Mouse (Mus musculus) CH12.LX (cell line): Measurements from ENCODE around the gene Col25a1. TPM values are rescaled to one million over a fixed set of nuclear protein-coding genes. Genes with fewer than 3 reads are reported as not detected.

Source experiments
- DNase-seq: peaks from one replicate; pipeline ENCODE4 v3.0.0-alpha.2; 2013; ENCODE audit errors: extremely low read depth
- H3K27ac ChIP-seq: 2 replicates; pipeline ENCODE4 v1.5.1; 2012; ENCODE audit warnings: low read depth, mild to moderate bottlenecking, control low read depth, moderate library complexity; ENCODE audit not compliant: insufficient read depth
- H3K27me3 ChIP-seq: replicated peaks from 2 replicates; pipeline ENCODE3; 2012; ENCODE audit warnings: inconsistent platforms
- H3K36me3 ChIP-seq, 2 experiments: replicated peaks in 1 of 2; 2 replicates each; pipeline versions ENCODE3 to v1.6.1; 2012; ENCODE audit warnings: inconsistent platforms in 1 of 2, low read length in 1 of 2, mild to moderate bottlenecking in 1 of 2, mixed read lengths in 1 of 2, moderate library complexity in 1 of 2; ENCODE audit not compliant: control insufficient read depth in 1 of 2, insufficient read depth in 1 of 2
- H3K4me1 ChIP-seq, 2 experiments: 2 replicates each; pipeline ENCODE4 v1.6.1; 2012; ENCODE audit warnings: inconsistent platforms in 1 of 2, moderate library complexity in 1 of 2; ENCODE audit not compliant: insufficient read depth in 2 of 2, control insufficient read depth in 1 of 2
- H3K4me2 ChIP-seq: 2 replicates; pipeline ENCODE4 v1.6.1; 2012; ENCODE audit warnings: low read depth, mild to moderate bottlenecking, control low read depth; ENCODE audit not compliant: poor library complexity, insufficient read depth, severe bottlenecking
- H3K4me3 ChIP-seq, 3 experiments: fragments of 150-350 bp in 1 of 3; sonication (generic) in 1 of 3; replicated peaks in 1 of 3; 2 replicates each; pipeline versions ENCODE3 to v1.5.1; 2011 to 2012; ENCODE audit warnings: low read depth in 2 of 3, low read length in 2 of 3, mild to moderate bottlenecking in 2 of 3, moderate library complexity in 2 of 3, control low read depth in 1 of 3, improper control_type of control experiment in 1 of 3, inconsistent platforms in 1 of 3, mixed read lengths in 1 of 3; ENCODE audit not compliant: poor library complexity in 1 of 3
- H3K79me2 ChIP-seq: replicated peaks from 2 replicates; pipeline ENCODE4 v1.6.1; 2012; ENCODE audit warnings: mild to moderate bottlenecking, moderate library complexity; ENCODE audit not compliant: control insufficient read depth, poor library complexity, insufficient read depth, severe bottlenecking; ENCODE audit errors: extremely low read depth
- H3K9ac ChIP-seq: 2 replicates; pipeline ENCODE4 v1.6.1; 2012; ENCODE audit warnings: low read depth, mild to moderate bottlenecking, control low read depth, moderate library complexity; ENCODE audit not compliant: insufficient read depth
- H3K9me3 ChIP-seq: replicated peaks from 2 replicates; pipeline ENCODE3; 2012; ENCODE audit warnings: low read length, inconsistent platforms, mixed read lengths
- CHD2 ChIP-seq: IDR thresholded peaks from 2 replicates; pipeline ENCODE4 v1.6.1; 2011; ENCODE audit warnings: low read length, improper control_type of control experiment
- CTCF ChIP-seq, 2 experiments: IDR thresholded peaks in 1 of 2; conservative IDR thresholded peaks in 1 of 2; 2 replicates each; pipeline ENCODE4 v1.5.1; 2011 to 2012; ENCODE audit warnings: low read depth in 2 of 2, low read length in 2 of 2, improper control_type of control experiment in 1 of 2, inconsistent platforms in 1 of 2, mild to moderate bottlenecking in 1 of 2, moderate library complexity in 1 of 2
- ELF1 ChIP-seq: IDR thresholded peaks from 2 replicates; pipeline ENCODE4 v1.6.1; 2014; ENCODE audit warnings: low read depth, mild to moderate bottlenecking, inconsistent platforms, low read length, improper control_type of control experiment
- GABPA ChIP-seq: IDR thresholded peaks from 2 replicates; pipeline ENCODE4 v1.6.1; 2012; ENCODE audit warnings: low read depth, low read length, improper control_type of control experiment, inconsistent platforms; ENCODE audit not compliant: insufficient replicate concordance
- HCFC1 ChIP-seq: IDR thresholded peaks from 2 replicates; pipeline ENCODE4 v1.6.1; 2012; ENCODE audit warnings: low read depth, mild to moderate bottlenecking, inconsistent platforms, low read length, improper control_type of control experiment
- IRF4 ChIP-seq: IDR thresholded peaks from 2 replicates; pipeline ENCODE4 v1.6.1; 2014; ENCODE audit warnings: low read depth, mild to moderate bottlenecking, inconsistent platforms, low read length, improper control_type of control experiment
- JUND ChIP-seq: conservative IDR thresholded peaks from 2 replicates; pipeline ENCODE4 v1.6.1; 2011; ENCODE audit warnings: low read depth, low read length, improper control_type of control experiment
- KAT2A ChIP-seq: IDR thresholded peaks from 2 replicates; pipeline ENCODE4 v1.6.1; 2012; ENCODE audit warnings: low read length, improper control_type of control experiment, inconsistent platforms; ENCODE audit not compliant: insufficient replicate concordance
- MAX ChIP-seq: IDR thresholded peaks from 2 replicates; pipeline ENCODE4 v1.6.1; 2011; ENCODE audit warnings: low read length, improper control_type of control experiment
- MAZ ChIP-seq: IDR thresholded peaks from 2 replicates; pipeline ENCODE4 v1.6.1; 2012; ENCODE audit warnings: low read depth, mild to moderate bottlenecking, inconsistent platforms, low read length, improper control_type of control experiment, moderate library complexity
- POLR2A ChIP-seq: IDR thresholded peaks from 2 replicates; pipeline ENCODE4 v1.6.1; 2011; ENCODE audit warnings: low read depth, mild to moderate bottlenecking, improper control_type of control experiment, low read length
- RAD21 ChIP-seq: IDR thresholded peaks from 2 replicates; pipeline ENCODE4 v1.6.1; 2011; ENCODE audit warnings: low read depth, mild to moderate bottlenecking, low read length, improper control_type of control experiment, moderate library complexity
- SIN3A ChIP-seq: IDR thresholded peaks from 2 replicates; pipeline ENCODE4 v1.6.1; 2012; ENCODE audit warnings: low read length, improper control_type of control experiment, inconsistent platforms
- SMC3 ChIP-seq: IDR thresholded peaks from 2 replicates; pipeline ENCODE4 v1.6.1; 2011; ENCODE audit warnings: low read depth, low read length, improper control_type of control experiment
- TBP ChIP-seq: conservative IDR thresholded peaks from 2 replicates; pipeline ENCODE4 v1.6.1; 2011; ENCODE audit warnings: low read depth, low read length, improper control_type of control experiment
- UBTF ChIP-seq: IDR thresholded peaks from 2 replicates; pipeline ENCODE4 v1.6.1; 2012; ENCODE audit warnings: low read depth, mild to moderate bottlenecking, inconsistent platforms, low read length, improper control_type of control experiment, moderate library complexity
- USF1 ChIP-seq: IDR thresholded peaks from 2 replicates; pipeline ENCODE4 v1.6.1; 2014; ENCODE audit warnings: low read depth, mild to moderate bottlenecking, inconsistent platforms, low read length, improper control_type of control experiment
- ZC3H11A ChIP-seq: IDR thresholded peaks from 2 replicates; pipeline ENCODE4 v1.6.1; 2012; ENCODE audit warnings: low read depth, mild to moderate bottlenecking, inconsistent platforms, low read length, improper control_type of control experiment
- ZKSCAN1 ChIP-seq: IDR thresholded peaks from 2 replicates; pipeline ENCODE4 v1.6.1; 2012; ENCODE audit warnings: low read depth, inconsistent platforms, low read length, improper control_type of control experiment, borderline replicate concordance
- ZNF384 ChIP-seq: IDR thresholded peaks from 2 replicates; pipeline ENCODE4 v1.6.1; 2012; ENCODE audit warnings: low read depth, low read length, improper control_type of control experiment, inconsistent platforms
- dilution Hi-C: fragments of 300-500 bp; cut with MboI; formaldehyde crosslinking; loops from 2 replicates; pipeline ENCODE4 v1.14.3; 2020; ENCODE audit warnings: low sequenced_read_pairs; ENCODE audit not compliant: extremely low pct_unique_long_range_greater_than_20kb, extremely low pct_ligation_motif_present
- in situ Hi-C: fragments of 300-500 bp; cut with MboI; formaldehyde crosslinking; loops from 3 replicates; pipeline ENCODE4 v1.14.3; 2019; ENCODE audit warnings: low sequenced_read_pairs, low pct_ligation_motif_present, low pct_unique_long_range_greater_than_20kb, mixed read lengths
- polyA plus RNA-seq: library from polyadenylated mRNA; unstranded; fragments of >175 nt; gene quantifications from 2 replicates; pipeline ENCODE4 v1.2.1, GENCODE M21; 2012; ENCODE audit warnings: low read depth; ENCODE audit not compliant: insufficient read length
- total RNA-seq, 2 experiments: library from RNA; depleted of rRNA; stranded (reverse); fragments of 300-350 nt in 1 of 2; fragments of >200 nt in 1 of 2; gene quantifications; 2 replicates each; pipeline ENCODE4 v1.2.3; 2012 to 2014

Col25a1 gene
- total and polyA plus RNA-seq, 3 experiments, result not detected

DNA sequence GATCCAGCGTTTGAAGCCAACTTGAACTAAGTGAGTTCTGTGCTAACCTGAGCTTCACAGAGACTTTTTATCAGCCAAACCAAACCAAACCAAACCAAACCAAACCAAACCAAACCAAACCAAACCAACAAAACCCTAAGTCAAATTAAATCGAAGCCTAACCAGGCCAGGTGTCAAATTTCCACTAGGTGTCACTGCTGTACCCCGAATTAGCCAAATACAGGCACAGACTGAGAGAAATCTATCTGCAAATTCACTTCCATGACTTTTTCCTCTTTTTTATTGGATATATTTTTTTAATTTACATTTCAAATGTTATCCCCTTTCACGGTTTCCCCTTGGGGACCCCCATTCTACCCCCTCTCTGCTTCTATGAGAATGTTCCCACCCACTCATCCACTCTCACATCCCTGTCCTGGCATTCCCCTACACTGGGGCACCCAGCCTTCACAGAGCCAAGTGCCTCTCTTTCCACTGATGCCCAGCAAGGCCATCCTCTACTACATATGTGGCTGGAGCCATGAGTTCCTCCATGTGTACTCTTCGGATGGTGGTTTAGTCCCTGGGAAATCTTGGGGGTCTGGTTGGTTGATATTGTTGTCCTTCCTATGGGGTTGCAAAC, 36.0 kb upstream of the Col25a1 start:
- dilution Hi-C loops, result no loop called here
- Histone ChIP-seq H3K4me1 (peaks cover 0 to 8% of the 10 kb centered on the region in 2 experiments; a peak in 2 of 4 replicates), H3K9me3 (no peaks in the 10 kb centered on the region), H3K27ac (no peak overlapping the region), H3K4me2 (no peak overlapping the region), H3K36me3 (no peaks in the 10 kb centered on the region), H3K9ac (no peak overlapping the region), H3K27me3 (no peaks in the 10 kb centered on the region), H3K4me3 (no peak overlapping the region), H3K79me2 (no peaks in the 10 kb centered on the region)
- peak; percentile 45 for DNase-seq
- TF ChIP-seq MAX, result no peak
- peak; percentile 37 to 75; a peak in 3 of 4 replicates for TF ChIP-seq CTCF (conservative IDR thresholded peaks at IDR 0.05 in 1 of 2, IDR thresholded peaks at IDR 0.05 in 1 of 2; ENCODE audit: low read depth in 2 of 2, low read length in 2 of 2)
- no peak for TF ChIP-seq POLR2A
- peak; percentile 59 for TF ChIP-seq SMC3
- peak; percentile 77 for TF ChIP-seq RAD21
- TF ChIP-seq UBTF, result no peak
- TF ChIP-seq IRF4, result no peak
- no peak for TF ChIP-seq ELF1
- in situ Hi-C loops, result loop anchor here (25.0 kb wide), 1 partner anchor 492 kb away; no protein-coding TSS in a partner anchor

DNA sequence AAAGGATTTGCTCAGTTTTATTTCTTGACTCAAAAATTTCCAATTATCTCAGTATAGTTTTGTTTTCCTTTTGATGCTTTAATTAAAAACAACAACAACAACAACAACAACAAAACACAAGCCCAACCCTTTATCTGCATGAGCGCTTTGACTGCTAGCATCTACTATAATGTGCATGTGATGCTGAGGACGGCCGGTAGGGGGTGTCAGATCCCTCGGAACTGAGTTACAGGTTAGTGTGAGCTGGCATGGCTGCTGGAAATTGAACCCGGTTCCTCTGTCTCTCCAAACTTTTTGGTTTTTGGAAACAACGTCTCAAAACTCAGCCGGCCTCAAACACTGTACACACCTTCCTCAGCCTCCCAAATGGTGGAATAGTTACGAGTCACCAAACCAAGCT, 27.8 kb upstream of the Col25a1 start:
- peak; percentile 49 for DNase-seq
- H3K36me3 ChIP-seq, result no peaks in the 10 kb centered on the region
- TF ChIP-seq GABPA (no peak), TBP (no peak), MAZ (no peak), ZC3H11A (no peak), IRF4 (no peak), KAT2A (no peak), ZNF384 (no peak), USF1 (no peak), JUND (no peak), ZKSCAN1 (no peak), RAD21 (peak; percentile 72), SMC3 (peak; percentile 59), CTCF (conservative IDR thresholded peaks at IDR 0.05 in 1 of 2, IDR thresholded peaks at IDR 0.05 in 1 of 2; ENCODE audit: low read depth in 2 of 2, low read length in 2 of 2) (peak; percentile 59 to 68), CHD2 (no peak), HCFC1 (no peak), SIN3A (no peak), UBTF (no peak), POLR2A (no peak), ELF1 (no peak)
- TF ChIP-seq, all 38 proteins: peak for 3
- no peak overlapping the region for H3K27ac ChIP-seq
- H3K27me3 ChIP-seq, result no peaks in the 10 kb centered on the region
- H3K9me3 ChIP-seq, result no peaks in the 10 kb centered on the region
- dilution Hi-C loops, result no loop called here
- no peak overlapping the region for H3K9ac ChIP-seq
- H3K4me3 ChIP-seq, result no peak overlapping the region
- H3K4me2 ChIP-seq, result no peak overlapping the region
- H3K79me2 ChIP-seq, result no peaks in the 10 kb centered on the region
- H3K4me1 ChIP-seq, result peaks cover 0 to 2% of the 10 kb centered on the region in 2 experiments; a peak in 1 of 4 replicates
- in situ Hi-C loops, result loop anchor here (10.0 kb wide), 1 partner anchor 591 kb away; no protein-coding TSS in a partner anchor
